Mouse (Mus musculus): ENCODE measurements at regions not wholly inside any gene's neighbourhood (a gene's known extent, or its start where the extent isn't known, plus 50 kb on each side); places are given as distances from the start of the nearest gene placed in this dataset.
A peak's percentile ranks its signal among the peaks of the same experiment; 100 is the strongest.

GRCm38 (mm10) chr2:169158005-169158673 lies 202.8 kb upstream of the Zfp64 start:
- no peaks in the 10 kb centered on the region for H3K9me3 ChIP-seq (ENCODE audit: control insufficient read depth, low read length)
- H3K27me3 ChIP-seq (ENCODE audit: control insufficient read depth, insufficient read depth, low read length): no peaks in the 10 kb centered on the region
- H3K4me2 ChIP-seq (replicated peaks; ENCODE audit: low read depth): 0 out of 2 replicates have a peak overlapping the region, but pooled peaks have one; percentile 23
- H3K4me3 ChIP-seq (ENCODE audit: low read depth, low read length): no peak overlapping the region
- no peaks in the 10 kb centered on the region for H3K36me3 ChIP-seq (ENCODE audit: control insufficient read depth, insufficient read depth, low read length)
- H3K9ac ChIP-seq (ENCODE audit: low read length): no peak overlapping the region
- ATAC-seq (ENCODE audit: low FRiP score, low TSS enrichment) (no peak), DNase-seq (ENCODE audit: low spot score) (no peak)
- H3K27ac ChIP-seq (replicated peaks): no peak overlapping the region
- H3K4me1 ChIP-seq (replicated peaks; ENCODE audit: control insufficient read depth, insufficient read depth): no peaks in the 10 kb centered on the region
- TF ChIP-seq CTCF (IDR thresholded peaks at IDR 0.05; ENCODE audit: low read depth) (no peak), EP300 (optimal IDR thresholded peaks at IDR 0.05) (no peak)
- WGBS: 25% methylated on average over 17 of the region's 17 CpGs

- ATAC-seq (ENCODE audit: low FRiP score, low TSS enrichment): no peak
- H3K36me3 ChIP-seq (ENCODE audit: control insufficient read depth, insufficient read depth, low read length): no peaks in the 10 kb centered on the region
- H3K27me3 ChIP-seq (ENCODE audit: control insufficient read depth, insufficient read depth, low read length): no peaks in the 10 kb centered on the region
- DNase-seq (ENCODE audit: low spot score): peak; percentile 19
- no peak overlapping the region for H3K27ac ChIP-seq (replicated peaks)
- no peak overlapping the region for H3K4me2 ChIP-seq (replicated peaks; ENCODE audit: low read depth)
- no peak overlapping the region for H3K4me3 ChIP-seq (ENCODE audit: low read depth, low read length)
- 37% methylated on average over 8 of the region's 8 CpGs for WGBS
- no peaks in the 10 kb centered on the region for H3K4me1 ChIP-seq (replicated peaks; ENCODE audit: control insufficient read depth, insufficient read depth)
- H3K9me3 ChIP-seq (ENCODE audit: control insufficient read depth, low read length): no peaks in the 10 kb centered on the region
- TF ChIP-seq CTCF (IDR thresholded peaks at IDR 0.05; ENCODE audit: low read depth) (no peak), EP300 (optimal IDR thresholded peaks at IDR 0.05) (no peak)
- H3K9ac ChIP-seq (ENCODE audit: low read length): no peak overlapping the region
Observed at GRCm38 (mm10) chr2:169156908-169157307, 201.5 kb upstream of the Zfp64 start.

GRCm38 (mm10) chr2:169154881-169155280 lies 199.5 kb upstream of the Zfp64 start:
- no peak for ATAC-seq (ENCODE audit: low FRiP score, low TSS enrichment)
- Histone ChIP-seq H3K4me1 (replicated peaks; ENCODE audit: control insufficient read depth, insufficient read depth) (no peaks in the 10 kb centered on the region), H3K4me3 (ENCODE audit: low read depth, low read length) (no peak overlapping the region), H3K4me2 (replicated peaks; ENCODE audit: low read depth) (no peak overlapping the region), H3K27me3 (ENCODE audit: control insufficient read depth, insufficient read depth, low read length) (no peaks in the 10 kb centered on the region), H3K9ac (ENCODE audit: low read length) (no peak overlapping the region), H3K9me3 (ENCODE audit: control insufficient read depth, low read length) (no peaks in the 10 kb centered on the region), H3K27ac (replicated peaks) (no peak overlapping the region), H3K36me3 (ENCODE audit: control insufficient read depth, insufficient read depth, low read length) (no peaks in the 10 kb centered on the region)
- TF ChIP-seq CTCF (IDR thresholded peaks at IDR 0.05; ENCODE audit: low read depth): no peak
- TF ChIP-seq EP300 (optimal IDR thresholded peaks at IDR 0.05): no peak
- 62% methylated on average over 12 of the region's 12 CpGs for WGBS
- no peak for DNase-seq (ENCODE audit: low spot score)

GRCm38 (mm10) chr2:169147655-169148054 lies 192.3 kb upstream of the Zfp64 start:
- no peak overlapping the region for H3K9ac ChIP-seq (ENCODE audit: low read length)
- no peaks in the 10 kb centered on the region for H3K9me3 ChIP-seq (ENCODE audit: control insufficient read depth, low read length)
- H3K36me3 ChIP-seq (ENCODE audit: control insufficient read depth, insufficient read depth, low read length): no peaks in the 10 kb centered on the region
- 53% methylated on average over 7 of the region's 7 CpGs for WGBS
- no peak overlapping the region for H3K4me2 ChIP-seq (replicated peaks; ENCODE audit: low read depth)
- no peak overlapping the region for H3K27ac ChIP-seq (replicated peaks)
- TF ChIP-seq CTCF (IDR thresholded peaks at IDR 0.05; ENCODE audit: low read depth) (no peak), EP300 (optimal IDR thresholded peaks at IDR 0.05) (no peak)
- H3K27me3 ChIP-seq (ENCODE audit: control insufficient read depth, insufficient read depth, low read length): no peaks in the 10 kb centered on the region
- H3K4me1 ChIP-seq (replicated peaks; ENCODE audit: control insufficient read depth, insufficient read depth): no peaks in the 10 kb centered on the region
- no peak for DNase-seq (ENCODE audit: low spot score)
- H3K4me3 ChIP-seq (ENCODE audit: low read depth, low read length): no peak overlapping the region
- no peak for ATAC-seq (ENCODE audit: low FRiP score, low TSS enrichment)

- TF ChIP-seq EP300 (optimal IDR thresholded peaks at IDR 0.05): no peak
- TF ChIP-seq CTCF (IDR thresholded peaks at IDR 0.05; ENCODE audit: low read depth): no peak
Observed at GRCm38 (mm10) chr2:169142224-169142623, 186.8 kb upstream of the Zfp64 start.

GRCm38 (mm10) chr2:169133855-169134254 lies 178.5 kb upstream of the Zfp64 start:
- WGBS: 23% methylated on average over 15 of the region's 15 CpGs

More at GRCm38 (mm10) chr2:169142224-169142623, 186.8 kb upstream of the Zfp64 start:
- Histone ChIP-seq H3K4me3 (ENCODE audit: low read depth, low read length) (no peak overlapping the region), H3K4me2 (replicated peaks; ENCODE audit: low read depth) (no peak overlapping the region), H3K9ac (ENCODE audit: low read length) (no peak overlapping the region), H3K27me3 (ENCODE audit: control insufficient read depth, insufficient read depth, low read length) (no peaks in the 10 kb centered on the region), H3K36me3 (ENCODE audit: control insufficient read depth, insufficient read depth, low read length) (no peaks in the 10 kb centered on the region), H3K4me1 (replicated peaks; ENCODE audit: control insufficient read depth, insufficient read depth) (no peaks in the 10 kb centered on the region), H3K9me3 (ENCODE audit: control insufficient read depth, low read length) (no peaks in the 10 kb centered on the region), H3K27ac (replicated peaks) (no peak overlapping the region)
- DNase-seq (ENCODE audit: low spot score) (no peak), ATAC-seq (ENCODE audit: low FRiP score, low TSS enrichment) (no peak)
- WGBS: 69% methylated on average over 8 of the region's 8 CpGs

More at GRCm38 (mm10) chr2:169133855-169134254, 178.5 kb upstream of the Zfp64 start:
- Histone ChIP-seq H3K4me3 (ENCODE audit: low read depth, low read length) (no peak overlapping the region), H3K9ac (ENCODE audit: low read length) (no peak overlapping the region), H3K4me2 (replicated peaks; ENCODE audit: low read depth) (no peak overlapping the region), H3K4me1 (replicated peaks; ENCODE audit: control insufficient read depth, insufficient read depth) (no peaks in the 10 kb centered on the region), H3K9me3 (ENCODE audit: control insufficient read depth, low read length) (no peaks in the 10 kb centered on the region), H3K27ac (replicated peaks) (no peak overlapping the region), H3K36me3 (ENCODE audit: control insufficient read depth, insufficient read depth, low read length) (no peaks in the 10 kb centered on the region), H3K27me3 (ENCODE audit: control insufficient read depth, insufficient read depth, low read length) (no peaks in the 10 kb centered on the region)
- TF ChIP-seq CTCF (IDR thresholded peaks at IDR 0.05; ENCODE audit: low read depth) (no peak), EP300 (optimal IDR thresholded peaks at IDR 0.05) (no peak)
- ATAC-seq (ENCODE audit: low FRiP score, low TSS enrichment) (peak; percentile 57; the same call in 1 of the 2 replicates), DNase-seq (ENCODE audit: low spot score) (peak; percentile 31)

Data from stomach, postnatal 0 days (tissue).